Mouse (Mus musculus) naive thymus-derived CD4-positive, alpha-beta T cell, adult 2 months (primary cell): Measurements from ENCODE around the gene Nphs2.

Source experiments
- DNase-seq: peaks from one replicate; pipeline ENCODE4 v3.0.0-alpha.2; 2011; ENCODE audit warnings: low read depth

The Nphs2 gene

GRCm38 (mm10) chr1:156365740-156366139 is 55.2 kb downstream of the Nphs2 start, which contains the start of gene Gm2000:
Gm2000 (plus strand) TSS chr1:156366040.
- no peak for DNase-seq
